Mouse (Mus musculus): ENCODE results near the gene Ackr2. TPM values are rescaled to one million over a fixed set of nuclear protein-coding genes. Genes with fewer than 3 reads are reported as not detected.
A peak's percentile ranks its signal among the peaks of the same experiment; 100 is the strongest.

Ackr2 gene
- not detected in 2 replicates for polyA plus RNA-seq (2011; ENCODE audit: insufficient read length, low read depth, missing spikeins)

DNA sequence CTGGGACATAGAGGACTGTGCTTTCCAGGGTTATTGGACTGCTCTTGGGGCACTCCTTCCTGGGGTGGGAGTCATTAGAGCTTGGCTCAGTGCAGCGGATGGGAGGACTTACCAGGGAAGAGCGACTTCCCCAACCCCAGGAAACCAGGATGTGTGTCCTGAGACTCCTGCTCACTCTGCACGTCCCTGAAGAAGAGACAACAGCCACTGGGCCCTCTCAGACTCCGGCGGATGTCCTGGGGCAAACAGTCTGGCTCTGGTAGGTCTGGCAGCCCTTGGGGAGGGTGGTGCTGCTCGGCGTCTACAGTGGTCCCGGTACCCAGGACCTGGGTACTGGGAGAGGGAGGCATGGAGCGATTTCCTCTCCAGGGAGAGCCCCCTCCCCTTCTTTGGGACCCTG lies at the start of gene Ackr2:
Gene Ackr2 (plus strand): TSS at position 111 of the 400 bp plus-strand sequence.
- TF ChIP-seq POLR2A (IDR thresholded peaks at IDR 0.05; ENCODE audit: low read depth, low read length) (no peak), CTCF (IDR thresholded peaks at IDR 0.05; ENCODE audit: borderline replicate concordance, insufficient read depth, low read length) (no peak)
- Histone ChIP-seq H3K27ac (ENCODE audit: insufficient read depth, low read length) (no peak within 1 kb of the TSS), H3K4me3 (ENCODE audit: insufficient read depth, low read length) (no peak within 1 kb of the TSS), H3K4me1 (ENCODE audit: control insufficient read depth, insufficient read depth, low read length) (no peaks in the 10 kb centered on the region)

DNA sequence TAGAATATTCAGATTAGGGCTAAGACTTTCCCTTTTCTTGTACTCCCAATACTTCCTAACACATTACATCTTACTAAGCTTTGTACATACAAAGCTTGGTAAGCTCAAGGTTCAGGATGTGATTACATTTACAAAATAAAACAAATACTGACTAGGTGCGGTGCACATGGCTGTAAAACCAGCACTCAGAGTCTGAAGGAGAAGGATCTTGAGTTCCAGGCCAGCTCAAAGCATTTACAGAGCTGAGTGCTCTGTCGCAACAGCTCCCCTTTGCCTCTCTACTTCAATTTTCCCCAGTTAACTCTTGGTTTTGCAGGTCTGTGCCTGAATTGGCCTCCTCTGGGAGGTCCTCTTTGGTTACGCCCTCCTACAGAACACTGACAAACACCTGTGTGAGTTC lies 43.9 kb upstream of the Ackr2 start:
- TF ChIP-seq CTCF (IDR thresholded peaks at IDR 0.05; ENCODE audit: borderline replicate concordance, insufficient read depth, low read length) (no peak), POLR2A (IDR thresholded peaks at IDR 0.05; ENCODE audit: low read depth, low read length) (no peak)
- Histone ChIP-seq H3K4me3 (ENCODE audit: insufficient read depth, low read length) (no peak overlapping the region), H3K27ac (ENCODE audit: insufficient read depth, low read length) (no peak overlapping the region), H3K4me1 (ENCODE audit: control insufficient read depth, insufficient read depth, low read length) (no peaks in the 10 kb centered on the region)

DNA sequence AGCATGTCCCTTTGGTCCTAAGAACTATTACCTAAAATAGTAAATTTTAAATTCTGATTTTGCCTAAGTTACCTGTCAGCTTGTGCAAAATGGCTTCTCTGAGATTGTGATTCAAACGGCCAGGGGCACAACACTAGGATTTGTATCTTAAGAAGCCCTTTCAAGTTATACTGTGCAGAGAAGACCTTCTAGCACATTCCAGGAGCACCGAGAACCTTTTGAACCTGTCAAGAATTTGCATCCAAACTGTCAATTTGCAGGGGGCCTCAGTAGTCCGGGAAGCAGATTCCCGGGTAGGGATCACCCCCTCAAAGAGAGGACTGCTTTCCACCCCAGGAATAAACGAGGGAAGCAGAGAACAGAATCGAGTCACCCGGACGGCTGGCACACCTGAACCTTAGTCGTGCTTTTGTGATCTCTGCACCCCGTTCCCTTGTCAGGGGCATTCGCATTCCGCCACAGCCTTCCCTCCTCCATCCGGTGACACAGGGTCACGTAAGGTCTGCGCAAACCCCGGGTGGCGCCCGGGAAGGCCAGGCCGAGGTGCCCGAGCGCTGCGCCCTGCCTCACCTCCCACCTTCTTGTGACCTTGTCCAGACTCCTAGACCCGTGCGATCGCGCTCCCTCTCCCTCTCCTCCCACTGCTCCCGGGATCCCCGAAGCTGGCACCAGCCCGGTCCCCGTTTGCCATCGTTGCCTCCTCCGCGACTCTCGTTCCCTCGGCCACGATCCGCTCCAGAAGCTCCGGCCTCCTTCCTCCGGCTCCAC lies 41.3 kb upstream of the Ackr2 start:
- H3K4me3 ChIP-seq (ENCODE audit: insufficient read depth, low read length), result peak overlapping the region; percentile 65
- TF ChIP-seq POLR2A (IDR thresholded peaks at IDR 0.05; ENCODE audit: low read depth, low read length) (no peak), CTCF (IDR thresholded peaks at IDR 0.05; ENCODE audit: borderline replicate concordance, insufficient read depth, low read length) (no peak)
- H3K27ac ChIP-seq (ENCODE audit: insufficient read depth, low read length), result no peak overlapping the region
- no peaks in the 10 kb centered on the region for H3K4me1 ChIP-seq (ENCODE audit: control insufficient read depth, insufficient read depth, low read length)

DNA sequence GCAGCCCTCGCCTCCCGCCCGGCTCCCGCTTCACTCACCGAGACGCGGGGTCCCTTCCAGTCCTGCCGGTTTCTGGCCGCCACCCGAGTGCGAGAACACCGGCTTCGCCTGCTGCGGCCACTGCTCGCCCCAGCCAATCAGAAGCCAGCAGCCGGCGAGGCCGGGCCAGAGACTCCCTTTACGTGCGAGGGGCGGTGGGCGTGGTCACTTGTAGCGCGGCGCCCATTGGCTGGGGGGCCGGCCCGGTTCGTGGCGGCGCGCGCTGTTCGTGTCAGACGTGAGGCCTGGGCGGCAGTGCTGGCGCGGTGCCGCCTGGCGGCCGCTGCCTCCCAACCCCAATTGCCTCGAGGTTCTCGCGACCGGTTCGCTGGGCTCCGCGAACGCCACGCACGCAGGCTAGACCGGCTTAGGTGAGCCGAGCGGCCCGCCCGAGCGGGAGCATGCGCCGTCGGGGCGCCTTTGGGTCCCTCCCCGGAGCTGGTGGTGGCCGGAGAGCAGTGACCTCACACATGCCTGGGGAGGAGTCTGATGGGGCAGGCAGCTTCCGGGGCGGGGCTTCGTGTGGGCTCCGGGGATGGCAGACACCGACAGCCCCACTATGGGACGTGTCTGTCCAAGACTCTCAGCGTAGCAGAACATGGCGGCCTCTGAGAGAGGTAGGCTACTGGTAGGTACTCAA lies 40.5 kb upstream of the Ackr2 start:
- TF ChIP-seq POLR2A (IDR thresholded peaks at IDR 0.05; ENCODE audit: low read depth, low read length) (peak; percentile 98), CTCF (IDR thresholded peaks at IDR 0.05; ENCODE audit: borderline replicate concordance, insufficient read depth, low read length) (no peak)

DNA sequence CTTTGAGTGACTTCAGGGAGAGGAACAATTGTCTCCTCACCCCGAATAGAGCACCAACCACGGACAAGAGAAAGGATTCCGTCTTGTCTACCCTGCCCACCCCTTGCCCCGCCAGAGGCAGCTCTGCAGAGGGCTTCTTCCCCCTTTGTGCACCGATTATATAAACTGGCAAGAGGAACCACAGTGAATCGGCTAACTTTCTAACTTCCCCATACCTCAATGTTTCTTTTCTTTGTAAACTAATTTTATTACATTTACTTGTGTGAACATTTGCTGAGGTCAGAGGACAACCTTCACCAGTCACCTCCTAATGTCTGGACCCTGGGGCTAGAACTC lies 40.0 kb upstream of the Ackr2 start, which contains the start of gene Higd1a:
Gene Higd1a (minus strand): TSS at position 210 of the 336 bp plus-strand sequence.
- no peak for TF ChIP-seq CTCF (IDR thresholded peaks at IDR 0.05; ENCODE audit: borderline replicate concordance, insufficient read depth, low read length)
- TF ChIP-seq POLR2A (IDR thresholded peaks at IDR 0.05; ENCODE audit: low read depth, low read length), result no peak
- Histone ChIP-seq H3K4me3 (ENCODE audit: insufficient read depth, low read length) (peak within 1 kb of the TSS; percentile 69), H3K27ac (ENCODE audit: insufficient read depth, low read length) (peak within 1 kb of the TSS; percentile 96), H3K4me1 (ENCODE audit: control insufficient read depth, insufficient read depth, low read length) (no peaks in the 10 kb centered on the region)

More for the DNA sequence above, 40.5 kb upstream of the Ackr2 start:
- Histone ChIP-seq H3K27ac (ENCODE audit: insufficient read depth, low read length) (peak overlapping the region; percentile 96), H3K4me3 (ENCODE audit: insufficient read depth, low read length) (peak overlapping the region; percentile 69), H3K4me1 (ENCODE audit: control insufficient read depth, insufficient read depth, low read length) (no peaks in the 10 kb centered on the region)

DNA sequence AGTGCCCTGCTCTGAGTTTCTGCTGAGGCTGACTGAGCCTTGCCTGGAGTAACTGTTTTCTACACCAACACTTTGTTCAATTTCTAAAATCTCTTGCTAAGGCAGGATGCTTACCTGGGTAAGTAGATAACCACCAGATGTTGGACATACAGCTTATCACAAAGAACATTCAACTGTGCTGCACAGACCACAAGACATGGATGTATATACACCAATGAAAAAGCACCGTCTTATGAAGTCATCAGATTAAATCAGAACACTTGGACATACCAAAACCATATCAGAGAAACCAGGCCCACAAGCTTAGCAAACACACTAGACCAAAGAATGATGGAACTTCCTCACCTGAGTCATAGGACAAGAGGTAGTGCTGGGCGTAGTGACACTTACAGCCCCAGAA lies 38.8 kb upstream of the Ackr2 start:
- TF ChIP-seq POLR2A (IDR thresholded peaks at IDR 0.05; ENCODE audit: low read depth, low read length) (no peak), CTCF (IDR thresholded peaks at IDR 0.05; ENCODE audit: borderline replicate concordance, insufficient read depth, low read length) (no peak)
- Histone ChIP-seq H3K27ac (ENCODE audit: insufficient read depth, low read length) (no peak overlapping the region), H3K4me1 (ENCODE audit: control insufficient read depth, insufficient read depth, low read length) (no peaks in the 10 kb centered on the region), H3K4me3 (ENCODE audit: insufficient read depth, low read length) (no peak overlapping the region)

DNA sequence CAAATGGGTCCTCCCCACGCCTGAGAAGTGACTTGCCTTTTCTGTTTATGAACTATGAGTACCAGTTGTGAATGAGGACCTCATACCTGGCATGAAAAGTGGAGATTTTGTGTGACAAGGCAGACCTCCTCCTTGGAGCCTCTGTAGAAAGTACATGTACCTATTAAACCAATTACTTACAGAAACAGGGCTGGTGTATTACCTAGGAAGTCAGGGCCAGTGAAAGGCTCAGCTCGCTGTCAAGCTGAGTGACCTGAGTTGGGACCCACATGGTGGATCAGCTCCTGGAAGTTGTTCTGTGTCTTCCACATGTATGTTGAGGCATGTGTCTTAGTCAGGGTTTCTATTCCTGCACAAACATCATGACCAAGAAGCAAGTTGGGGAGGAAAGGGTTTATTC lies 37.2 kb upstream of the Ackr2 start:
- TF ChIP-seq POLR2A (IDR thresholded peaks at IDR 0.05; ENCODE audit: low read depth, low read length) (no peak), CTCF (IDR thresholded peaks at IDR 0.05; ENCODE audit: borderline replicate concordance, insufficient read depth, low read length) (no peak)

DNA sequence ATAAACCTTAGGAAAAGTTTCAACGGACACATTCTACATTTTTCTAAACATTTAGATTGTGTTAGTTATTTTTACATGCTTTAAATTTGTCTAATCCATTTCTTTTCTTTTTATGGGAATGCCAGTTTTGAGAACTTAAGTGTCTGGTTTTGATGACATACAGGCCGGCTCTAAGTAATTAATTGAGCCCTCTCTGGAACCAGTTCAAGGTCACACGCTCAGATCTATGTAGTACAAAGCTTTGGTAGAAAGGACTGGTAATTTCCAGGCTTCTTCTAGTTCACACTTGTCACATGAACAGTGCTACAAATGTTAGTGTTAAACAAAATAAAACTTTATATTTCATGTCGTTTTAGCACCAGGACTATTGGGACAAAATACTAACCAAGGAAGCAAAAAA lies 33.3 kb upstream of the Ackr2 start:
- Histone ChIP-seq H3K4me1 (ENCODE audit: control insufficient read depth, insufficient read depth, low read length) (no peaks in the 10 kb centered on the region), H3K27ac (ENCODE audit: insufficient read depth, low read length) (no peak overlapping the region), H3K4me3 (ENCODE audit: insufficient read depth, low read length) (no peak overlapping the region)
- TF ChIP-seq POLR2A (IDR thresholded peaks at IDR 0.05; ENCODE audit: low read depth, low read length) (no peak), CTCF (IDR thresholded peaks at IDR 0.05; ENCODE audit: borderline replicate concordance, insufficient read depth, low read length) (no peak)

More for the DNA sequence above, 37.2 kb upstream of the Ackr2 start:
- Histone ChIP-seq H3K4me1 (ENCODE audit: control insufficient read depth, insufficient read depth, low read length) (no peaks in the 10 kb centered on the region), H3K4me3 (ENCODE audit: insufficient read depth, low read length) (no peak overlapping the region), H3K27ac (ENCODE audit: insufficient read depth, low read length) (no peak overlapping the region)

DNA sequence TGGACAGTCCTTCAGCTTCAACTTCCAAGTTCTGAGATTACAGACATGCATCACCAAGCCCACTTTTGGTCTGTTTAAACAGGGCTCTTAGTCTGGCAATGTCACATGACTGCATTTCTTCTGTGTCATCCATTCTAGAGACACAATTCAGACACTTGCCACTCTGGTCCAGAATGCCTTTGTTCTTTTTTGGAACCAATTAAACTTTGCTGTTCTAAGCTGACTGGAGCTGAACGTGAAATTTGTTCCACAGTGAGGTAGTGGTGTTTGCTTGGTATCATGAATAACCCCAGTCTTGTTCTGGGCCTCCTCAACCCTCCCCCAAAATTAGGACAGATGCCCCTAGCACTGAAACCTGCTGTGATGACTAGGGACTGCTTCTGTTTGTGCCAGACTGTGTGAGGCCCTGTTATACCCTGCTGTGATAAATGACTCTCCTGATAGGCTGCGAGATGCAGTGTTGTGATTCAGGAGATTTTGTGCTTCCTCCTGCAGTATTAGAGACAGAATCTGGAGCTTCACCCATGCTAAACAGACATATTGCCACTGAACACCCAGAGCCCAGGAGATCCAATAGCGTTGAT lies 32.6 kb upstream of the Ackr2 start:
- H3K27ac ChIP-seq (ENCODE audit: insufficient read depth, low read length), result no peak overlapping the region
- H3K4me1 ChIP-seq (ENCODE audit: control insufficient read depth, insufficient read depth, low read length), result no peaks in the 10 kb centered on the region
- TF ChIP-seq POLR2A (IDR thresholded peaks at IDR 0.05; ENCODE audit: low read depth, low read length) (no peak), CTCF (IDR thresholded peaks at IDR 0.05; ENCODE audit: borderline replicate concordance, insufficient read depth, low read length) (no peak)
- H3K4me3 ChIP-seq (ENCODE audit: insufficient read depth, low read length), result no peak overlapping the region

DNA sequence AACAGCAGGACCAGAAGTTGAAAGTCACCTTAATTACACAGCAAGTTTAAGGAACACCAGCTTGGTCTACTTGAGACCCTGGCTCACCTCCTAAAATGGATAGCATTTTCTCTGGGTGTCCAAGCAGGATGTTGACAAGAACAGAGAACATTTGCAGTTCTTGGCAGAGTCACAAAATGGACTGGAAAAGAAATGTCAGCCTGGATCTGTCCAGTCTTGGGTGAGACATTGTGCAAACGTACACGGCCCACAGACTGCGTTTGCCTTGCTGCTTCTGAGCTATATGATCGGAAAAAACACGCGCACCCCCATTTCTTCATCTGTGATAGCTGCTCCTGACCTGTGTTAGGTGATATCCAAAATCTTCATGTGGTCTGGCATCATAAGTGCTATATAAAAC lies 30.5 kb upstream of the Ackr2 start:
- H3K4me1 ChIP-seq (ENCODE audit: control insufficient read depth, insufficient read depth, low read length), result no peaks in the 10 kb centered on the region
- no peak overlapping the region for H3K27ac ChIP-seq (ENCODE audit: insufficient read depth, low read length)
- no peak overlapping the region for H3K4me3 ChIP-seq (ENCODE audit: insufficient read depth, low read length)
- TF ChIP-seq POLR2A (IDR thresholded peaks at IDR 0.05; ENCODE audit: low read depth, low read length) (no peak), CTCF (IDR thresholded peaks at IDR 0.05; ENCODE audit: borderline replicate concordance, insufficient read depth, low read length) (no peak)

Data from embryonic fibroblast, embryonic 13.5 days (primary cell).